1 mouse cellular context compared by ENCODE assay signal in the genomic region with DNA sequence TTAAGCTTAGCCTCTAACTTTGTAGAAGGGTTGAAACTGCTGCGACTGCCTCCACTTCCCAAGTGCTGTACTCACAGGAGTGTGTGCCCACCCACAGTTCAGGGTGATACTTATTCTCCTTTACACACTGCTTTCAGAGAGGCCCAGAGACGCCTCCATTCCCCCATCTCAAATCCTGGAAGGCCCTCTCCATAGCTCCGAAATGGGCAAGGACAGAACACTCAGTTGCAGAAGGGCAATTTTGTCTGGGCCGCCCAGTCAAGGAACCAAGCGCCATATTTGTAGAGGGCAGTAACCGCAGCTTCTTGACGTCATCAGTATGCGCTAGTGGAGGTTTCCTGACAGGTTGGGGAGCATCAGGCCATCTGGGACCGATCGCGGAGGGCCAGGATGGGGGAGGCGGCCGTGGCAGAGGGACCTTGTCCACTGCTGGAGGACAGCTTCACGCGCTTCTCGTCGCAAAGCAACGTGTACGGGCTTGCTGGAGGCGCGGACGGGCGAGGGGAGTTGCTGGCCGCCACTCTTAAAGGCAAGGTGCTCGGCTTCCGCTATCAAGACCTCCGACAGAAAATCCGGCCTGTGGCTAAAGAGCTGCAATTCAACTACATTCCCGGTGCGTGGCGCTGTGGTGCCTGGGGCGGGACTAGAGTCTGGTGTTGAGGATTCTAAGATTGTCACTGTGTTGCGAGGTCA.
TF ChIP-seq lines count a peak whose summit lies in the region.

A gene (plus strand): TSS at position 327 of the 693 bp plus-strand sequence.

TF ChIP-seq in myocyte, 11 proteins besides CTCF, POLR2A, EP300 and RAD21 (continued from another document):
- no peak for TF ChIP-seq MYOD1 (IDR thresholded peaks at IDR 0.05; ENCODE audit: control insufficient read depth in 1 of 3, insufficient read length in 2 of 3, low read depth in 2 of 3)
- no peak for TF ChIP-seq TCF12 (IDR thresholded peaks at IDR 0.05; ENCODE audit: insufficient read depth, poor library complexity, severe bottlenecking)
- TF ChIP-seq POLR2AphosphoS2 (IDR thresholded peaks at IDR 0.05; ENCODE audit: insufficient read length, low read depth): peak; percentile 75
- TF ChIP-seq REST (IDR thresholded peaks at IDR 0.05; ENCODE audit: insufficient read depth, insufficient read length): no peak
- TF ChIP-seq TCF3 (IDR thresholded peaks at IDR 0.05; ENCODE audit: insufficient read length, low read depth): no peak
